Mouse (Mus musculus) small intestine, adult 2 months (tissue): ENCODE results near the gene Gja5.

Experiments
- CTCF ChIP-seq: fragments of 200-500 bp; IDR thresholded peaks from 2 replicates; pipeline ENCODE4 v1.5.1; 2012; ENCODE audit warnings: low read depth, mild to moderate bottlenecking, control low read depth, inconsistent platforms, low read length, moderate library complexity, mixed read lengths; ENCODE audit not compliant: insufficient replicate concordance, insufficient read length; ENCODE audit errors: extremely low read depth
- POLR2A ChIP-seq: fragments of 200-500 bp; IDR thresholded peaks from 2 replicates; pipeline ENCODE4 v1.6.1; 2012; ENCODE audit warnings: low read depth, mild to moderate bottlenecking, control low read depth, inconsistent platforms, low read length, moderate library complexity

DNA sequence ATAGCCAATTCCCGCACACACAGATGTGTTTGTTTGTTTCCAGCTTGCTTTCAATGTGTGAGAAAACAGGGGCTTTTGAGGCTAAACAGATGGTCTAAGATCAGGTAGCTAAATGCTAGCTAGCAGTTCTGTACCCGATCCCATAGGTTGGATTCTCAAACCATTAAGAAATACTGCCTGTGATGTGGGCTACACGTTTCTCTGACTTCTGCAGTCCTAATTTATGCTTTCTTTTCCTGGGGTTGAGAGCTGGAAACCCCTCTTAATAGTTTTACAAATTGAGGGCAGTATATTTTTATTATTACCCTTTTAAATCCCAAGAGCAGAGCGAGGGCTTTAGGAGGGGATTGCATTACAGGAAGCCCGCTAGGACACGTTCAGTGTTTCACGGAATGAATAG lies 16.5 kb downstream of the Gja5 start:
- TF ChIP-seq POLR2A, result no peak
- no peak for TF ChIP-seq CTCF
